Mouse (Mus musculus): ENCODE measurements around the gene Sh3bgrl2. TPM values are rescaled to one million over a fixed set of nuclear protein-coding genes. Genes with fewer than 3 reads are reported as not detected.

Sh3bgrl2 gene
- polyA plus RNA-seq, 1 experiment from 2014 or later = 13.2 TPM

GRCm38 (mm10) chr9:83539809-83540491 lies 8.2 kb upstream of the Sh3bgrl2 start:
- no peak for DNase-seq (ENCODE audit: low spot score)
- WGBS = 86% methylated on average over 14 of the region's 14 CpGs

DNA sequence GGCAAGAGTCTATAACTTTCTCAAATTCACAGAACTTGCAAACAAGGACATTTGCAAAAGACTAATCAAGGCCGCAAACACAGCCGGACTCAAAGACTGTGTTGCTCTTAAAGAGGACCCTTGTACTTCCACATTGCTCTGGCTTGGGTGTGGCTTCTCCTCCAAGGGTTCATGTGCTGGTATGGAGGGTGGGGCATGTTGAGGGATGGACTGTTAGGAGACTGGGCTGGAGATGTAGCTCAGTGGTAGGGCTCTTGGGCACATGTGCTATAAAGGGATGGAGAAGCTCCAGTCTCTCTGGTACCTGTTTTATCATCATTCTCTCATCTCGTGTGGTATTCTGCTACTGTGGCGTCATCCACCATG lies 7.7 kb upstream of the Sh3bgrl2 start:
- Histone ChIP-seq H3K9ac (ENCODE audit: low read length) (no peak overlapping the region), H3K36me3 (ENCODE audit: control insufficient read depth, insufficient read depth, low read length) (no peaks in the 10 kb centered on the region), H3K4me3 (ENCODE audit: low read depth, low read length) (no peak overlapping the region), H3K27ac (ENCODE audit: low read depth, low read length) (no peak overlapping the region), H3K4me2 (ENCODE audit: low read depth, low read length, severe bottlenecking) (no peak overlapping the region), H3K9me3 (ENCODE audit: control insufficient read depth, low read length) (no peaks in the 10 kb centered on the region), H3K4me1 (replicated peaks; ENCODE audit: control insufficient read depth, insufficient read depth, low read length) (no peaks in the 10 kb centered on the region), H3K27me3 (ENCODE audit: control insufficient read depth, insufficient read depth, low read length) (no peaks in the 10 kb centered on the region)
- no peak for DNase-seq (ENCODE audit: low spot score)
- WGBS = 91% methylated on average over 4 of the region's 4 CpGs
- ATAC-seq (replicated peaks; ENCODE audit: low FRiP score) = no peak

More at GRCm38 (mm10) chr9:83539809-83540491, 8.2 kb upstream of the Sh3bgrl2 start:
- Histone ChIP-seq H3K36me3 (ENCODE audit: control insufficient read depth, insufficient read depth, low read length) (no peaks in the 10 kb centered on the region), H3K4me1 (replicated peaks; ENCODE audit: control insufficient read depth, insufficient read depth, low read length) (no peaks in the 10 kb centered on the region), H3K9ac (ENCODE audit: low read length) (no peak overlapping the region), H3K9me3 (ENCODE audit: control insufficient read depth, low read length) (no peaks in the 10 kb centered on the region), H3K4me3 (ENCODE audit: low read depth, low read length) (no peak overlapping the region), H3K4me2 (ENCODE audit: low read depth, low read length, severe bottlenecking) (no peak overlapping the region), H3K27ac (ENCODE audit: low read depth, low read length) (no peak overlapping the region), H3K27me3 (ENCODE audit: control insufficient read depth, insufficient read depth, low read length) (no peaks in the 10 kb centered on the region)
- no peak for ATAC-seq (replicated peaks; ENCODE audit: low FRiP score)

DNA sequence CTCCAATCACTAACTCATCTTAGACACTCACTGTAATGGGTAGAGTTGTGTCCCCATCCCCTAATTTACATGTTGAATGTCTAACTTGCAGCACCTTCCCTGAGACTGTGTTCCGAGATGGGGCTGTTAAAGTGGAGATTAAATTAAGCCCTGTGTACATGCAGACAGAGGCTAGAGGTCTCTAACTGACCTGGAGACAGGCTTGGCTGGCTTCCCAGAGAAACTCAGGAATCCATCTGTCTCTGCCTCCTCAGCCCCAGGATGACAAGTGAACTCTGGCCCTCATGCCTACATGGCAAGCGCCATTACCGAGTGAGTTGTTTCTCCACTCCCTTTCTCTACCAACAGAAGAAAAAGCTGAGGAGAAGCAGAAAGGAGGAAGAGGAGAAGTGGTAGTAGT lies 7.2 kb upstream of the Sh3bgrl2 start:
- Histone ChIP-seq H3K4me1 (replicated peaks; ENCODE audit: control insufficient read depth, insufficient read depth, low read length) (no peaks in the 10 kb centered on the region), H3K27ac (ENCODE audit: low read depth, low read length) (no peak overlapping the region), H3K36me3 (ENCODE audit: control insufficient read depth, insufficient read depth, low read length) (no peaks in the 10 kb centered on the region), H3K9ac (ENCODE audit: low read length) (no peak overlapping the region), H3K4me2 (ENCODE audit: low read depth, low read length, severe bottlenecking) (no peak overlapping the region), H3K9me3 (ENCODE audit: control insufficient read depth, low read length) (no peaks in the 10 kb centered on the region), H3K27me3 (ENCODE audit: control insufficient read depth, insufficient read depth, low read length) (no peaks in the 10 kb centered on the region), H3K4me3 (ENCODE audit: low read depth, low read length) (no peak overlapping the region)
- no peak for ATAC-seq (replicated peaks; ENCODE audit: low FRiP score)
- WGBS = 93% methylated on average over 3 of the region's 3 CpGs
- DNase-seq (ENCODE audit: low spot score) = no peak

- H3K9ac ChIP-seq (ENCODE audit: low read length) = no peak overlapping the region
- DNase-seq (ENCODE audit: low spot score) = no peak
- H3K4me1 ChIP-seq (replicated peaks; ENCODE audit: control insufficient read depth, insufficient read depth, low read length) = no peaks in the 10 kb centered on the region
- ATAC-seq (replicated peaks; ENCODE audit: low FRiP score) = no peak
- no peak overlapping the region for H3K4me3 ChIP-seq (ENCODE audit: low read depth, low read length)
- H3K27ac ChIP-seq (ENCODE audit: low read depth, low read length) = no peak overlapping the region
- no peak overlapping the region for H3K4me2 ChIP-seq (ENCODE audit: low read depth, low read length, severe bottlenecking)
- no peaks in the 10 kb centered on the region for H3K36me3 ChIP-seq (ENCODE audit: control insufficient read depth, insufficient read depth, low read length)
- H3K9me3 ChIP-seq (ENCODE audit: control insufficient read depth, low read length) = no peaks in the 10 kb centered on the region
- no peaks in the 10 kb centered on the region for H3K27me3 ChIP-seq (ENCODE audit: control insufficient read depth, insufficient read depth, low read length)
Measured at GRCm38 (mm10) chr9:83545240-83545639, 2.9 kb upstream of the Sh3bgrl2 start.

GRCm38 (mm10) chr9:83546316-83546715 lies 1.8 kb upstream of the Sh3bgrl2 start:
- DNase-seq (ENCODE audit: low spot score) = no peak
- WGBS = 91% methylated on average over 7 of the region's 7 CpGs
- no peak for ATAC-seq (replicated peaks; ENCODE audit: low FRiP score)
- no peak overlapping the region for H3K4me2 ChIP-seq (ENCODE audit: low read depth, low read length, severe bottlenecking)
- H3K27me3 ChIP-seq (ENCODE audit: control insufficient read depth, insufficient read depth, low read length) = no peaks in the 10 kb centered on the region
- H3K4me1 ChIP-seq (replicated peaks; ENCODE audit: control insufficient read depth, insufficient read depth, low read length) = no peaks in the 10 kb centered on the region
- no peaks in the 10 kb centered on the region for H3K36me3 ChIP-seq (ENCODE audit: control insufficient read depth, insufficient read depth, low read length)
- H3K27ac ChIP-seq (ENCODE audit: low read depth, low read length) = no peak overlapping the region
- H3K9ac ChIP-seq (ENCODE audit: low read length) = no peak overlapping the region
- H3K9me3 ChIP-seq (ENCODE audit: control insufficient read depth, low read length) = no peaks in the 10 kb centered on the region
- H3K4me3 ChIP-seq (ENCODE audit: low read depth, low read length) = no peak overlapping the region

DNA sequence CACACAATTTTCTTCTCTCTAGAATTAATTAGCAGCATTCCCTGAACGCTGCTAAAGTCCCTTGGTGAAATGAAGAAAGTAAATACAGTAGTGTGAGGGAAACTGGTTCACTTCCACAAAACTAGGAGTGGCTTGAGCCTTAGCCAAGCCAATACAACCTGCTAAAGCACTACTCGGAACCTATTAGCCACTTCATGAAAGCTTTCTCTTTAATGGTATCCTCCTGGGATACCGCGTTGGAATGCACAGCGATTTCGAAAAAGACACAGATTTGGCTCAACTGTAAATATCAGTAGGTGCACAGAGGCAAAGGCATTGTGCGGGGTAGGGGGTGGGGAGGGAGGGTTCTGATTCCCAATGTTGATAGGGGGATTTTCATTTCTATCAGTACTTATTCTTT lies 898 bp upstream of the Sh3bgrl2 start:
- Histone ChIP-seq H3K36me3 (ENCODE audit: control insufficient read depth, insufficient read depth, low read length) (no peaks in the 10 kb centered on the region), H3K9me3 (ENCODE audit: control insufficient read depth, low read length) (no peaks in the 10 kb centered on the region), H3K4me2 (ENCODE audit: low read depth, low read length, severe bottlenecking) (no peak overlapping the region), H3K27ac (ENCODE audit: low read depth, low read length) (no peak overlapping the region), H3K27me3 (ENCODE audit: control insufficient read depth, insufficient read depth, low read length) (no peaks in the 10 kb centered on the region), H3K4me1 (replicated peaks; ENCODE audit: control insufficient read depth, insufficient read depth, low read length) (no peaks in the 10 kb centered on the region), H3K4me3 (ENCODE audit: low read depth, low read length) (no peak overlapping the region), H3K9ac (ENCODE audit: low read length) (no peak overlapping the region)
- ATAC-seq (replicated peaks; ENCODE audit: low FRiP score) = no peak
- no peak for DNase-seq (ENCODE audit: low spot score)
- WGBS = 79% methylated on average over 7 of the region's 7 CpGs

DNA sequence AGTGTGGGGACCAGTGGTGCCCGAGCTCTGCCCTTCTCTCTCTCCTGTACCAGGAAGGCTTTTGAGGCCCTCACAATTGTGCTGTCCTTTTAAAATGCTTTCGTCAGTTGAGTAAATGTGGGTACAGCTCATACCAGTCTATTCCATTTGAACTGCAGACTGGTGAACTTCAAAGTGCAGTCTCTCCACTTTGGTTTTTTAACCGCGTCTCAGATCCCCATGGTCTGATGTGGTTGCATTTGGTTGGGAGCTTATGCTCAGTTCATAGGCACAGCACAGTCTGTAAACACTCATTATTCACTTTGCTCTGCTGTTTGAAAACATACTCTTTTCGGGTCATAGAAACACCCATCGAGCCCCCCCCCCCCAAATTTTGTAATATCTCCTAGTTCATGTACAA lies 1.7 kb downstream of the Sh3bgrl2 start:
- H3K27me3 ChIP-seq (ENCODE audit: control insufficient read depth, insufficient read depth, low read length) = no peaks in the 10 kb centered on the region
- H3K4me3 ChIP-seq (ENCODE audit: low read depth, low read length) = no peak overlapping the region
- H3K9ac ChIP-seq (ENCODE audit: low read length) = no peak overlapping the region
- no peak for DNase-seq (ENCODE audit: low spot score)
- 87% methylated on average over 6 of the region's 6 CpGs for WGBS
- no peak overlapping the region for H3K4me2 ChIP-seq (ENCODE audit: low read depth, low read length, severe bottlenecking)
- H3K9me3 ChIP-seq (ENCODE audit: control insufficient read depth, low read length) = no peaks in the 10 kb centered on the region
- no peaks in the 10 kb centered on the region for H3K4me1 ChIP-seq (replicated peaks; ENCODE audit: control insufficient read depth, insufficient read depth, low read length)
- no peaks in the 10 kb centered on the region for H3K36me3 ChIP-seq (ENCODE audit: control insufficient read depth, insufficient read depth, low read length)
- no peak for ATAC-seq (replicated peaks; ENCODE audit: low FRiP score)
- H3K27ac ChIP-seq (ENCODE audit: low read depth, low read length) = no peak overlapping the region

DNA sequence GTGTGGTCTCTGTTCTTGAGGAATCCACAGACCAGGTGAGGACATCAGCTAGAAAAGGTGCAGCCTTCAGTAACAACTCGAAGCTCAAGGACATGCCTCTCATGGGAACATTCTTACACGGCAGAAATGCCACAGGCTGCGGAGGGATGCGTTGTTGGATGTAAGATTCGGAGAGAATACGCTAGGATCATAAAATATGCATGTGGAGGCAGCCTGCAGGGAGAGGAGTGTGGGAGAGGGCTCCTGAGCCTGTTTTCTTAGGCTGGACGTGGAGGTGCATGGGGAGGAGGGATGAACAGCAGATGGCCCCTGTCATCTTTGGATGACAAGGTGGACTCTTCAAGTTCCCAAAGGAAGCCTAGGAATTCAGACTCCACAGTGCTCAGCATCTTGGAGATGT lies 3.0 kb downstream of the Sh3bgrl2 start:
- no peak overlapping the region for H3K9ac ChIP-seq (ENCODE audit: low read length)
- H3K4me2 ChIP-seq (ENCODE audit: low read depth, low read length, severe bottlenecking) = no peak overlapping the region
- no peak for DNase-seq (ENCODE audit: low spot score)
- WGBS = 86% methylated on average over 7 of the region's 7 CpGs
- H3K27ac ChIP-seq (ENCODE audit: low read depth, low read length) = no peak overlapping the region
- no peaks in the 10 kb centered on the region for H3K36me3 ChIP-seq (ENCODE audit: control insufficient read depth, insufficient read depth, low read length)
- no peak for ATAC-seq (replicated peaks; ENCODE audit: low FRiP score)
- no peaks in the 10 kb centered on the region for H3K4me1 ChIP-seq (replicated peaks; ENCODE audit: control insufficient read depth, insufficient read depth, low read length)
- H3K27me3 ChIP-seq (ENCODE audit: control insufficient read depth, insufficient read depth, low read length) = no peaks in the 10 kb centered on the region
- H3K4me3 ChIP-seq (ENCODE audit: low read depth, low read length) = no peak overlapping the region
- H3K9me3 ChIP-seq (ENCODE audit: control insufficient read depth, low read length) = no peaks in the 10 kb centered on the region

- Histone ChIP-seq H3K27ac (ENCODE audit: low read depth, low read length) (no peak overlapping the region), H3K9ac (ENCODE audit: low read length) (no peak overlapping the region), H3K4me1 (replicated peaks; ENCODE audit: control insufficient read depth, insufficient read depth, low read length) (no peaks in the 10 kb centered on the region; the same call in 1 of the 2 replicates), H3K27me3 (ENCODE audit: control insufficient read depth, insufficient read depth, low read length) (no peaks in the 10 kb centered on the region), H3K36me3 (ENCODE audit: control insufficient read depth, insufficient read depth, low read length) (no peaks in the 10 kb centered on the region), H3K4me2 (ENCODE audit: low read depth, low read length, severe bottlenecking) (no peak overlapping the region), H3K4me3 (ENCODE audit: low read depth, low read length) (no peak overlapping the region), H3K9me3 (ENCODE audit: control insufficient read depth, low read length) (no peaks in the 10 kb centered on the region)
- ATAC-seq (replicated peaks; ENCODE audit: low FRiP score) (no peak), DNase-seq (ENCODE audit: low spot score) (no peak)
- WGBS = 86% methylated on average over 6 of the region's 6 CpGs
Measured at GRCm38 (mm10) chr9:83551632-83552031, 3.5 kb downstream of the Sh3bgrl2 start.

Data from forebrain, embryonic 11.5 days (tissue).